Mouse (Mus musculus): ENCODE measurements at regions not wholly inside any gene's neighbourhood (a gene's known extent, or its start where the extent isn't known, plus 50 kb on each side); places are given as distances from the start of the nearest gene placed in this dataset.
"Not testable (repeated sequence)": the region's sequence is repeated elsewhere in the genome, so short reads cannot be mapped to it uniquely, and the experiment has no call there.

GRCm38 (mm10) chr16:42517321-42517720 lies 176.9 kb upstream of the Gap43 start:
- no peak overlapping the region for H3K9ac ChIP-seq
- ATAC-seq (ENCODE audit: insufficient number of reproducible peaks, low FRiP score, low TSS enrichment, low read depth), result no peak
- WGBS, result 45% methylated on average over 4 of the region's 4 CpGs
- no peak overlapping the region for H3K4me2 ChIP-seq (replicated peaks)
- H3K36me3 ChIP-seq, result no peaks in the 10 kb centered on the region
- H3K4me1 ChIP-seq, result no peaks in the 10 kb centered on the region
- no peak overlapping the region for H3K27ac ChIP-seq (replicated peaks)
- H3K4me3 ChIP-seq (replicated peaks), result no peak overlapping the region
- no peaks in the 10 kb centered on the region for H3K27me3 ChIP-seq
- no peaks in the 10 kb centered on the region for H3K9me3 ChIP-seq (replicated peaks)

GRCm38 (mm10) chr16:42515929-42516328 lies 175.5 kb upstream of the Gap43 start:
- H3K4me1 ChIP-seq, result no peaks in the 10 kb centered on the region
- 77% methylated on average over 3 of the region's 3 CpGs for WGBS

GRCm38 (mm10) chr16:42505107-42505506 lies 164.7 kb upstream of the Gap43 start:
- H3K36me3 ChIP-seq, result no peaks in the 10 kb centered on the region
- H3K4me3 ChIP-seq (replicated peaks), result no peak overlapping the region
- no peak overlapping the region for H3K4me2 ChIP-seq (replicated peaks)
- H3K4me1 ChIP-seq, result no peaks in the 10 kb centered on the region
- 72% methylated on average over 9 of the region's 9 CpGs for WGBS
- no peak overlapping the region for H3K9ac ChIP-seq
- ATAC-seq (ENCODE audit: insufficient number of reproducible peaks, low FRiP score, low TSS enrichment, low read depth), result no peak
- no peaks in the 10 kb centered on the region for H3K9me3 ChIP-seq (replicated peaks)
- no peaks in the 10 kb centered on the region for H3K27me3 ChIP-seq
- H3K27ac ChIP-seq (replicated peaks), result no peak overlapping the region

More at GRCm38 (mm10) chr16:42515929-42516328, 175.5 kb upstream of the Gap43 start:
- Histone ChIP-seq H3K27me3 (no peaks in the 10 kb centered on the region), H3K4me2 (replicated peaks) (no peak overlapping the region), H3K4me3 (replicated peaks) (no peak overlapping the region), H3K9me3 (replicated peaks) (no peaks in the 10 kb centered on the region), H3K27ac (replicated peaks) (no peak overlapping the region), H3K9ac (no peak overlapping the region), H3K36me3 (no peaks in the 10 kb centered on the region)
- no peak for ATAC-seq (ENCODE audit: insufficient number of reproducible peaks, low FRiP score, low TSS enrichment, low read depth)

- Histone ChIP-seq H3K27me3 (no peaks in the 10 kb centered on the region), H3K9me3 (replicated peaks) (no peaks in the 10 kb centered on the region), H3K36me3 (no peaks in the 10 kb centered on the region), H3K4me1 (no peaks in the 10 kb centered on the region), H3K27ac (replicated peaks) (no peak overlapping the region), H3K4me2 (replicated peaks) (no peak overlapping the region), H3K4me3 (replicated peaks) (no peak overlapping the region), H3K9ac (no peak overlapping the region)
- ATAC-seq (ENCODE audit: insufficient number of reproducible peaks, low FRiP score, low TSS enrichment, low read depth), result no peak
- 86% methylated on average over 2 of the region's 2 CpGs for WGBS
Observed at GRCm38 (mm10) chr16:42501713-42502112, 161.3 kb upstream of the Gap43 start.

GRCm38 (mm10) chr16:42501109-42501508 lies 160.7 kb upstream of the Gap43 start:
- not testable (repeated sequence) for ATAC-seq (ENCODE audit: insufficient number of reproducible peaks, low FRiP score, low TSS enrichment, low read depth); H3K36me3 ChIP-seq; H3K27me3 ChIP-seq; H3K4me2 ChIP-seq (replicated peaks); H3K4me1 ChIP-seq; H3K9me3 ChIP-seq (replicated peaks); H3K27ac ChIP-seq (replicated peaks); H3K4me3 ChIP-seq (replicated peaks); H3K9ac ChIP-seq
- WGBS, result 36% methylated on average over 3 of the region's 3 CpGs

GRCm38 (mm10) chr16:42499514-42499913 lies 159.1 kb upstream of the Gap43 start:
- no peaks in the 10 kb centered on the region for H3K9me3 ChIP-seq (replicated peaks)
- no peak overlapping the region for H3K4me2 ChIP-seq (replicated peaks)
- H3K9ac ChIP-seq, result no peak overlapping the region
- no peak overlapping the region for H3K27ac ChIP-seq (replicated peaks)
- ATAC-seq (ENCODE audit: insufficient number of reproducible peaks, low FRiP score, low TSS enrichment, low read depth), result no peak
- no peaks in the 10 kb centered on the region for H3K36me3 ChIP-seq
- WGBS, result 92% methylated on average over 6 of the region's 6 CpGs
- no peaks in the 10 kb centered on the region for H3K4me1 ChIP-seq
- no peaks in the 10 kb centered on the region for H3K27me3 ChIP-seq
- no peak overlapping the region for H3K4me3 ChIP-seq (replicated peaks)

GRCm38 (mm10) chr16:42498368-42498767 lies 157.9 kb upstream of the Gap43 start:
- Histone ChIP-seq H3K4me3 (replicated peaks) (no peak overlapping the region), H3K9me3 (replicated peaks) (no peaks in the 10 kb centered on the region), H3K27ac (replicated peaks) (no peak overlapping the region), H3K27me3 (no peaks in the 10 kb centered on the region), H3K4me2 (replicated peaks) (no peak overlapping the region), H3K36me3 (no peaks in the 10 kb centered on the region), H3K9ac (no peak overlapping the region), H3K4me1 (no peaks in the 10 kb centered on the region)
- no peak for ATAC-seq (ENCODE audit: insufficient number of reproducible peaks, low FRiP score, low TSS enrichment, low read depth)
- WGBS, result 79% methylated on average over 2 of the region's 2 CpGs

- Histone ChIP-seq H3K27ac (replicated peaks) (no peak overlapping the region), H3K36me3 (no peaks in the 10 kb centered on the region), H3K4me1 (no peaks in the 10 kb centered on the region), H3K9ac (no peak overlapping the region), H3K27me3 (no peaks in the 10 kb centered on the region), H3K4me3 (replicated peaks) (no peak overlapping the region), H3K9me3 (replicated peaks) (no peaks in the 10 kb centered on the region), H3K4me2 (replicated peaks) (no peak overlapping the region)
- no peak for ATAC-seq (ENCODE audit: insufficient number of reproducible peaks, low FRiP score, low TSS enrichment, low read depth)
- 60% methylated on average over 1 of the region's 1 CpGs for WGBS
Observed at GRCm38 (mm10) chr16:42493596-42493995, 153.1 kb upstream of the Gap43 start.

GRCm38 (mm10) chr16:42488745-42489144 lies 148.3 kb upstream of the Gap43 start:
- WGBS, result 49% methylated on average over 4 of the region's 4 CpGs
- H3K4me1 ChIP-seq, result no peaks in the 10 kb centered on the region
- H3K9me3 ChIP-seq (replicated peaks), result no peaks in the 10 kb centered on the region
- ATAC-seq (ENCODE audit: insufficient number of reproducible peaks, low FRiP score, low TSS enrichment, low read depth), result no peak
- H3K36me3 ChIP-seq, result no peaks in the 10 kb centered on the region
- H3K4me3 ChIP-seq (replicated peaks), result no peak overlapping the region
- no peak overlapping the region for H3K27ac ChIP-seq (replicated peaks)
- no peak overlapping the region for H3K9ac ChIP-seq
- no peaks in the 10 kb centered on the region for H3K27me3 ChIP-seq
- H3K4me2 ChIP-seq (replicated peaks), result no peak overlapping the region

- Histone ChIP-seq H3K9me3 (replicated peaks) (no peaks in the 10 kb centered on the region), H3K4me3 (replicated peaks) (no peak overlapping the region), H3K36me3 (no peaks in the 10 kb centered on the region), H3K4me2 (replicated peaks) (no peak overlapping the region), H3K27me3 (no peaks in the 10 kb centered on the region), H3K4me1 (no peaks in the 10 kb centered on the region), H3K27ac (replicated peaks) (no peak overlapping the region), H3K9ac (no peak overlapping the region)
- ATAC-seq (ENCODE audit: insufficient number of reproducible peaks, low FRiP score, low TSS enrichment, low read depth), result no peak
- 51% methylated on average over 5 of the region's 5 CpGs for WGBS
Observed at GRCm38 (mm10) chr16:42479978-42480377, 139.5 kb upstream of the Gap43 start.

GRCm38 (mm10) chr16:42466976-42467375 lies 126.5 kb upstream of the Gap43 start:
- no peak overlapping the region for H3K9ac ChIP-seq
- no peaks in the 10 kb centered on the region for H3K36me3 ChIP-seq
- H3K27me3 ChIP-seq, result no peaks in the 10 kb centered on the region
- H3K9me3 ChIP-seq (replicated peaks), result no peaks in the 10 kb centered on the region
- no peak for ATAC-seq (ENCODE audit: insufficient number of reproducible peaks, low FRiP score, low TSS enrichment, low read depth)
- H3K4me2 ChIP-seq (replicated peaks), result no peak overlapping the region
- no peak overlapping the region for H3K4me3 ChIP-seq (replicated peaks)
- WGBS, result 86% methylated on average over 1 of the region's 1 CpGs
- H3K4me1 ChIP-seq, result no peaks in the 10 kb centered on the region
- H3K27ac ChIP-seq (replicated peaks), result no peak overlapping the region

- Histone ChIP-seq H3K4me2 (replicated peaks) (no peak overlapping the region), H3K4me1 (no peaks in the 10 kb centered on the region), H3K27me3 (no peaks in the 10 kb centered on the region), H3K36me3 (no peaks in the 10 kb centered on the region), H3K9ac (no peak overlapping the region), H3K9me3 (replicated peaks) (no peaks in the 10 kb centered on the region), H3K27ac (replicated peaks) (no peak overlapping the region), H3K4me3 (replicated peaks) (no peak overlapping the region)
- WGBS, result 73% methylated on average over 8 of the region's 8 CpGs
- ATAC-seq (ENCODE audit: insufficient number of reproducible peaks, low FRiP score, low TSS enrichment, low read depth), result no peak
Observed at GRCm38 (mm10) chr16:42456335-42456984, 116.0 kb upstream of the Gap43 start.

All from embryonic facial prominence, embryonic 15.5 days (tissue).